Mouse (Mus musculus) bone marrow macrophage, adult 2 months (primary cell): ENCODE data around the gene Nup160. TPM values are rescaled to one million over a fixed set of nuclear protein-coding genes. Genes with fewer than 3 reads are reported as not detected.

Experiments
- H3K27ac ChIP-seq: 2 replicates; pipeline ENCODE4 v1.5.1; 2012; ENCODE audit warnings: low read depth, low read length; ENCODE audit not compliant: insufficient read depth
- H3K4me1 ChIP-seq: 2 replicates; pipeline ENCODE4 v1.6.1; 2012; ENCODE audit warnings: low read length; ENCODE audit not compliant: control insufficient read depth, insufficient read depth
- H3K4me3 ChIP-seq: 2 replicates; pipeline ENCODE4 v1.5.1; 2012; ENCODE audit warnings: mild to moderate bottlenecking, low read length, moderate library complexity; ENCODE audit not compliant: insufficient read depth
- CTCF ChIP-seq: IDR thresholded peaks from 2 replicates; pipeline ENCODE4 v1.5.1; 2012; ENCODE audit warnings: low read depth, mild to moderate bottlenecking, low read length, moderate library complexity
- POLR2A ChIP-seq: IDR thresholded peaks from 2 replicates; pipeline ENCODE4 v1.6.1; 2012; ENCODE audit warnings: mild to moderate bottlenecking, low read depth, low read length, borderline replicate concordance
- polyA plus RNA-seq: library from polyadenylated mRNA; stranded (reverse); fragments of >200 nt; gene quantifications from 2 replicates; pipeline ENCODE4 v1.2.4, GENCODE M21; 2012; ENCODE audit not compliant: missing spikeins, insufficient read depth, insufficient read length

The Nup160 gene
- polyA plus RNA-seq, 1 experiment = 21.9 TPM

GRCm38 (mm10) chr2:90678256-90679060 is 1.4 kb downstream of the Nup160 start:
- peak overlapping the region; percentile 84 for H3K4me3 ChIP-seq
- H3K4me1 ChIP-seq = peaks cover 4% of the 10 kb centered on the region
- TF ChIP-seq CTCF (0 out of 2 replicates have a peak, but pooled peaks have one; percentile 7), POLR2A (no peak)
- peak overlapping the region; percentile 83 for H3K27ac ChIP-seq

- TF ChIP-seq POLR2A (no peak; the same call in 1 of the 2 replicates), CTCF (no peak)
Measured at GRCm38 (mm10) chr2:90679061-90679810, 2.2 kb downstream of the Nup160 start.

GRCm38 (mm10) chr2:90700943-90701342 is 23.9 kb downstream of the Nup160 start:
- Histone ChIP-seq H3K27ac (no peak overlapping the region), H3K4me3 (no peak overlapping the region), H3K4me1 (no peaks in the 10 kb centered on the region)
- TF ChIP-seq CTCF (no peak), POLR2A (no peak)

More at GRCm38 (mm10) chr2:90679061-90679810, 2.2 kb downstream of the Nup160 start:
- Histone ChIP-seq H3K4me1 (peaks cover 2% of the 10 kb centered on the region), H3K27ac (peak overlapping the region; percentile 83), H3K4me3 (peak overlapping the region; percentile 84)

GRCm38 (mm10) chr2:90708548-90708947 is 31.5 kb downstream of the Nup160 start:
- Histone ChIP-seq H3K27ac (no peak overlapping the region), H3K4me3 (no peak overlapping the region), H3K4me1 (no peaks in the 10 kb centered on the region)
- TF ChIP-seq CTCF (no peak), POLR2A (no peak)

GRCm38 (mm10) chr2:90715555-90716092 is 38.6 kb downstream of the Nup160 start:
- no peak for TF ChIP-seq POLR2A
- TF ChIP-seq CTCF = no peak
- H3K4me3 ChIP-seq = no peak overlapping the region
- H3K27ac ChIP-seq = no peak overlapping the region
- no peaks in the 10 kb centered on the region for H3K4me1 ChIP-seq

- no peak overlapping the region for H3K4me3 ChIP-seq
- H3K27ac ChIP-seq = no peak overlapping the region
- TF ChIP-seq CTCF (no peak), POLR2A (no peak)
- H3K4me1 ChIP-seq = no peaks in the 10 kb centered on the region
Measured at GRCm38 (mm10) chr2:90717366-90717765, 40.4 kb downstream of the Nup160 start.

GRCm38 (mm10) chr2:90717948-90718347 is 40.9 kb downstream of the Nup160 start:
- H3K4me3 ChIP-seq = no peak overlapping the region
- no peak for TF ChIP-seq POLR2A
- TF ChIP-seq CTCF = no peak
- H3K27ac ChIP-seq = no peak overlapping the region
- no peaks in the 10 kb centered on the region for H3K4me1 ChIP-seq

- no peak for TF ChIP-seq POLR2A
- no peak for TF ChIP-seq CTCF
- no peaks in the 10 kb centered on the region for H3K4me1 ChIP-seq
- no peak overlapping the region for H3K27ac ChIP-seq
- no peak overlapping the region for H3K4me3 ChIP-seq
Measured at GRCm38 (mm10) chr2:90726818-90727217, 49.8 kb downstream of the Nup160 start.

- Histone ChIP-seq H3K4me1 (no peaks in the 10 kb centered on the region), H3K4me3 (no peak overlapping the region), H3K27ac (no peak overlapping the region)
- TF ChIP-seq POLR2A (no peak), CTCF (no peak)
Measured at GRCm38 (mm10) chr2:90735326-90735725, 58.3 kb downstream of the Nup160 start.

- H3K4me3 ChIP-seq = no peak overlapping the region
- TF ChIP-seq CTCF (no peak), POLR2A (no peak)
- H3K27ac ChIP-seq = peak overlapping the region; percentile 51
- no peaks in the 10 kb centered on the region for H3K4me1 ChIP-seq
Measured at GRCm38 (mm10) chr2:90738801-90739200, 61.8 kb downstream of the Nup160 start.

GRCm38 (mm10) chr2:90739327-90739726 is 62.3 kb downstream of the Nup160 start:
- H3K4me1 ChIP-seq = peaks cover 3% of the 10 kb centered on the region
- H3K27ac ChIP-seq = no peak overlapping the region
- TF ChIP-seq POLR2A = no peak
- H3K4me3 ChIP-seq = no peak overlapping the region
